Mouse (Mus musculus) heart, embryonic 15.5 days (tissue): ENCODE measurements at regions not wholly inside any gene's neighbourhood (a gene's known extent, or its start where the extent isn't known, plus 50 kb on each side); places are given as distances from the start of the nearest gene placed in this dataset.
A peak's percentile ranks its signal among the peaks of the same experiment; 100 is the strongest.
"Not testable (repeated sequence)": the region's sequence is repeated elsewhere in the genome, so short reads cannot be mapped to it uniquely, and the experiment has no call there.

ENCODE experiments used
- ATAC-seq: fragments of 200-750 bp; cut with Nextera tagmentation; replicated peaks from 2 replicates; pipeline ENCODE4 v1.8.0; 2017; ENCODE audit warnings: low read depth, moderate TSS enrichment; ENCODE audit not compliant: insufficient number of reproducible peaks, insufficient read depth, low FRiP score
- H3K27ac ChIP-seq: fragments of 300-500 bp; sonication (generic); 2 replicates; pipeline ENCODE4 v1.5.1; 2015; ENCODE audit warnings: mild to moderate bottlenecking, inconsistent platforms
- H3K27me3 ChIP-seq: fragments of 300-500 bp; sonication (generic); 2 replicates; pipeline ENCODE4 v1.6.1; 2015; ENCODE audit warnings: inconsistent platforms
- H3K36me3 ChIP-seq: fragments of 300-500 bp; sonication (generic); 2 replicates; pipeline ENCODE4 v1.6.1; 2015; ENCODE audit warnings: mild to moderate bottlenecking, inconsistent platforms
- H3K4me1 ChIP-seq: fragments of 300-500 bp; sonication (generic); replicated peaks from 2 replicates; pipeline ENCODE4 v1.6.1; 2015; ENCODE audit warnings: inconsistent platforms
- H3K4me2 ChIP-seq: fragments of 300-500 bp; sonication (generic); 2 replicates; pipeline ENCODE4 v1.6.1; 2015; ENCODE audit warnings: inconsistent platforms, mild to moderate bottlenecking, moderate library complexity
- H3K4me3 ChIP-seq: fragments of 300-500 bp; sonication (generic); 2 replicates; pipeline ENCODE4 v1.5.1; 2015; ENCODE audit warnings: mild to moderate bottlenecking, inconsistent platforms
- H3K9ac ChIP-seq: fragments of 300-500 bp; sonication (generic); 2 replicates; pipeline ENCODE4 v1.6.1; 2015; ENCODE audit warnings: mild to moderate bottlenecking, inconsistent platforms
- H3K9me3 ChIP-seq: fragments of 300-500 bp; sonication (generic); replicated peaks from 2 replicates; pipeline ENCODE4 v1.6.1; 2016; ENCODE audit warnings: inconsistent platforms
- WGBS: fragments of 180-500 bp; shearing (Covaris S2); methylation state at CpG from one replicate; pipeline ENCODE4 v1.1.7; 2015; ENCODE audit warnings: mixed read lengths; 5-methylcytosine and 5-hydroxymethylcytosine counted together

GRCm38 (mm10) chr6:102005627-102006026 is 567.3 kb downstream of the Cntn3 start:
- ATAC-seq: no peak
- Histone ChIP-seq H3K9ac (no peak overlapping the region), H3K36me3 (no peaks in the 10 kb centered on the region), H3K9me3 (no peaks in the 10 kb centered on the region), H3K27me3 (no peaks in the 10 kb centered on the region), H3K27ac (no peak overlapping the region), H3K4me3 (no peak overlapping the region), H3K4me1 (no peaks in the 10 kb centered on the region), H3K4me2 (no peak overlapping the region)
- 74% methylated on average over 3 of the region's 3 CpGs for WGBS

- H3K36me3 ChIP-seq: no peaks in the 10 kb centered on the region
- ATAC-seq: no peak
- H3K4me3 ChIP-seq: no peak overlapping the region
- no peak overlapping the region for H3K4me2 ChIP-seq
- no peak overlapping the region for H3K9ac ChIP-seq
- 68% methylated on average over 2 of the region's 2 CpGs for WGBS
- no peaks in the 10 kb centered on the region for H3K4me1 ChIP-seq
- H3K27ac ChIP-seq: no peak overlapping the region
- no peaks in the 10 kb centered on the region for H3K9me3 ChIP-seq
- no peaks in the 10 kb centered on the region for H3K27me3 ChIP-seq
Measured at GRCm38 (mm10) chr6:101998181-101998580, 574.7 kb downstream of the Cntn3 start.

DNA sequence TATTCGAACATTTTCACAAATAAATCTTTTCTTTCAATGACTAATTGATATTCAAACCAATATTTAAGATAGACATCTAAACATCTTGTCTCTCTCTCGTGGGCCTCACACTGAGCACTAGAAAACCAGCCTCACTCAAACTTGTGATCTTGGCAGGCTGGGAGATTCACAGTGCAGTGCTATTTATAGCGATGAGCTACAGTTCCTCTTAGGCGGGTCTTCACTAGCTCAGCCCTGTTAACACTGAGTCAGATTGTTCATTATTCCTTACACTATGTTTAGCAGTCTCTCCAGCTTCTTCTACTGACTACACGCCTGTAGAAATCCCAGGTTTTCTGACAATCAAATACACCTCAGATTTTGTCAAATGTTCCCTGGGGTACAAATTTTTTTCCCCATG is 575.3 kb downstream of the Cntn3 start:
- Histone ChIP-seq H3K4me3 (no peak overlapping the region), H3K4me1 (no peaks in the 10 kb centered on the region), H3K36me3 (no peaks in the 10 kb centered on the region), H3K27ac (0 out of 2 replicates have a peak overlapping the region, but pooled peaks have one; percentile 58), H3K4me2 (no peak overlapping the region), H3K9me3 (no peaks in the 10 kb centered on the region), H3K9ac (no peak overlapping the region), H3K27me3 (no peaks in the 10 kb centered on the region)
- peak; percentile 83 for ATAC-seq
- 26% methylated on average over 5 of the region's 5 CpGs for WGBS

- H3K4me3 ChIP-seq: no peak overlapping the region
- WGBS: 90% methylated on average over 2 of the region's 2 CpGs
- no peaks in the 10 kb centered on the region for H3K27me3 ChIP-seq
- no peaks in the 10 kb centered on the region for H3K9me3 ChIP-seq
- H3K36me3 ChIP-seq: no peaks in the 10 kb centered on the region
- no peak for ATAC-seq
- no peaks in the 10 kb centered on the region for H3K4me1 ChIP-seq
- H3K27ac ChIP-seq: no peak overlapping the region
- H3K4me2 ChIP-seq: no peak overlapping the region
- no peak overlapping the region for H3K9ac ChIP-seq
Measured at GRCm38 (mm10) chr6:101992815-101993214, 580.1 kb downstream of the Cntn3 start.

DNA sequence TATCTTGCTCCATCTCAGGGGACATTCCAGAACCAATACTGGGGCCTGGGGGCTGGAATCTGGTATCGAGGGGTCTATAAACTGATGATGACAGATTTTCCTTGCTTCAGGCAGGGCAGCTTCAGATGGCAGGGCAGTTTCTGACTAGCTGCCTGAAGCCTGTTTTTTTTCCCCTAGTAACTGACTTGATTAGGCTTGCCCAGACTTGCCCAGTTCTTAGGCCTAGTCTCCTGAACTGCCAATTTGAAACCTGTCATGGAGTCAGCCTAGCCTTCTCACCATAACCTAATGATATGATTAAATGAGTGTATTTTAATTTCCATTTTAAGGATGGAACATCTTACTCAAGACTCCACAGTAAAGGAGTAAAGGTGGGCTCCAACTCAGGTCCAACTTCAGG is 591.2 kb downstream of the Cntn3 start:
- Histone ChIP-seq H3K36me3 (no peaks in the 10 kb centered on the region), H3K4me3 (no peak overlapping the region), H3K27me3 (no peaks in the 10 kb centered on the region), H3K4me1 (no peaks in the 10 kb centered on the region), H3K4me2 (no peak overlapping the region), H3K9ac (no peak overlapping the region), H3K9me3 (no peaks in the 10 kb centered on the region), H3K27ac (no peak overlapping the region)
- ATAC-seq: no peak
- WGBS: 58% methylated on average over 1 of the region's 1 CpGs

GRCm38 (mm10) chr6:101979213-101979612 is 593.7 kb downstream of the Cntn3 start:
- Histone ChIP-seq H3K4me3 (no peak overlapping the region), H3K27me3 (no peaks in the 10 kb centered on the region), H3K36me3 (no peaks in the 10 kb centered on the region), H3K9ac (no peak overlapping the region), H3K27ac (no peak overlapping the region), H3K9me3 (no peaks in the 10 kb centered on the region), H3K4me1 (no peaks in the 10 kb centered on the region), H3K4me2 (no peak overlapping the region)
- ATAC-seq: no peak
- 75% methylated on average over 2 of the region's 2 CpGs for WGBS

GRCm38 (mm10) chr6:101964941-101965340 is 587.2 kb upstream of the Pdzrn3 start:
- H3K36me3 ChIP-seq: no peaks in the 10 kb centered on the region
- no peaks in the 10 kb centered on the region for H3K9me3 ChIP-seq
- ATAC-seq: no peak
- WGBS: 91% methylated on average over 2 of the region's 2 CpGs
- no peak overlapping the region for H3K9ac ChIP-seq
- H3K4me1 ChIP-seq: no peaks in the 10 kb centered on the region
- H3K4me3 ChIP-seq: no peak overlapping the region
- no peak overlapping the region for H3K4me2 ChIP-seq
- no peak overlapping the region for H3K27ac ChIP-seq
- H3K27me3 ChIP-seq: no peaks in the 10 kb centered on the region

DNA sequence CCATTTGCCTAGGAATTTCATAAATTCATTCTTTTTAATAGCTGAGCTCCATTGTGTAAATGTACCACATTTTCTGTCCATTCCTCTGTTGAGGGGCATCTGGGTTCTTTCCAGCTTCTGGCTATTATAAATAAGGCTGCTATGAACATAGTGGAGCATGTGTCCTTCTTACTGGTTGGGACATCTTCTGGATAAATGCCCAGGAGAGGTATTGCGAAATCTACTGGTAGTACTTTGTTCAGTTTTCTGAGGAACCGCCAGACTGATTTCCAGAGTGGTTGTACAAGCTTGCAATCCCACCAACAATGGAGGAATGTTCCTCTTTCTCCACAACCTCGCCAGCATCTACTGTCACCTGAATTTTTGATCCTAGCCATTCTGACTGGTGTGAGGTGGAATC is 583.8 kb upstream of the Pdzrn3 start:
- H3K36me3 ChIP-seq, H3K9me3 ChIP-seq, H3K27me3 ChIP-seq, H3K9ac ChIP-seq, ATAC-seq, H3K27ac ChIP-seq, H3K4me3 ChIP-seq, H3K4me1 ChIP-seq, H3K4me2 ChIP-seq: not testable (repeated sequence)
- 83% methylated on average over 3 of the region's 3 CpGs for WGBS

DNA sequence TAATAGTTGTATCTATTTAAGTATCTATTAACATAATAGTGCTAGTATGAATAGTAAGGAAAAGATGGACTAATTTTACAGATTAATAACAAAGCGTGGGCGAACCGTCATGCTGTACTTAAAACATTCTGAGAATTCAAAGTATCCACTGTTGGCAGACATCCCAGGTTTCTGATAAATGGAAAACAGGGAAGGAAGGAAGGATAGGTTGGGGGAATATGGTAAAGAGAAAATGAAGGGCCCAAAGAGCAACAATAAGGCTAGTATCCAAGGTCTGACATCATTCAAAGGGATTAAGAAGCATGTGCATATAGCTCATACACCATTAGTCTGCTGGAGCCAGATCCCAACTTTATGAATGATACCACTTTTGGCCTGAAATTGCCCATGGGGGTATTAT is 572.0 kb upstream of the Pdzrn3 start:
- 11% methylated on average over 3 of the region's 3 CpGs for WGBS
- no peak overlapping the region for H3K4me2 ChIP-seq
- H3K4me3 ChIP-seq: no peak overlapping the region
- no peaks in the 10 kb centered on the region for H3K36me3 ChIP-seq
- H3K27ac ChIP-seq: no peak overlapping the region
- no peaks in the 10 kb centered on the region for H3K9me3 ChIP-seq
- no peaks in the 10 kb centered on the region for H3K27me3 ChIP-seq
- no peak for ATAC-seq
- H3K9ac ChIP-seq: no peak overlapping the region
- H3K4me1 ChIP-seq: no peaks in the 10 kb centered on the region

GRCm38 (mm10) chr6:101948950-101949349 is 571.3 kb upstream of the Pdzrn3 start:
- H3K27me3 ChIP-seq: no peaks in the 10 kb centered on the region
- H3K4me3 ChIP-seq: no peak overlapping the region
- H3K4me2 ChIP-seq: no peak overlapping the region
- WGBS: 82% methylated on average over 2 of the region's 2 CpGs
- no peak for ATAC-seq
- no peaks in the 10 kb centered on the region for H3K4me1 ChIP-seq
- H3K9ac ChIP-seq: no peak overlapping the region
- H3K36me3 ChIP-seq: no peaks in the 10 kb centered on the region
- H3K27ac ChIP-seq: no peak overlapping the region
- no peaks in the 10 kb centered on the region for H3K9me3 ChIP-seq

DNA sequence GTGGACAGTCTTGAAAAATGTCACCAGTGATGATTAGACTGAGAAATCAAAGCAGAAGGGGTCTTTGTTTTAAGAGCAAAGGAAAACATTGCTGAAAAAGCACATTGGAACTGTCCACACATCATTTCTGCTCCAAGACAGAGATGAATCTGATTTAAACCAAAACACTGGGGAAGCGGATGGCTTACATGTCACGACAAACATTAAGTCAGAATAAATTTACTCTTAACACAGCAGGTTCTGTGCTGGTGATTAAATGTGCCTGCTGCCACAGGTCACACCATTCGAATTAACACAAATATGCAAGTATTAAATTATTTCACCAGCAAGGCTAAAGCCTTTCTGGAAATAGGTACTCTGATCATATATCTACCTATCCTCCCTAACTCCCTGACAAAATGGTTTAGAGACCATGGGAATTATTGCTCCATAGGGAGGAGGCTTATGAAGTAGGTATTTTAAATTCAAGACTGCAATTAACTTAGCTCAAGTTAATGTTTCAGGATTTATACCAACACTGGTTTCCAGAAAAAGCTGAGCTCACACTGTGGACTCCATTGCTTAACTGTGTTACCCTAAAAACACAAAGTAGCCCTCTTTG is 562.7 kb upstream of the Pdzrn3 start:
- ATAC-seq: no peak
- Histone ChIP-seq H3K27ac (no peak overlapping the region), H3K4me1 (no peaks in the 10 kb centered on the region), H3K9me3 (no peaks in the 10 kb centered on the region), H3K9ac (no peak overlapping the region), H3K4me2 (no peak overlapping the region), H3K36me3 (no peaks in the 10 kb centered on the region), H3K4me3 (no peak overlapping the region), H3K27me3 (no peaks in the 10 kb centered on the region)
- WGBS: 68% methylated on average over 3 of the region's 3 CpGs

DNA sequence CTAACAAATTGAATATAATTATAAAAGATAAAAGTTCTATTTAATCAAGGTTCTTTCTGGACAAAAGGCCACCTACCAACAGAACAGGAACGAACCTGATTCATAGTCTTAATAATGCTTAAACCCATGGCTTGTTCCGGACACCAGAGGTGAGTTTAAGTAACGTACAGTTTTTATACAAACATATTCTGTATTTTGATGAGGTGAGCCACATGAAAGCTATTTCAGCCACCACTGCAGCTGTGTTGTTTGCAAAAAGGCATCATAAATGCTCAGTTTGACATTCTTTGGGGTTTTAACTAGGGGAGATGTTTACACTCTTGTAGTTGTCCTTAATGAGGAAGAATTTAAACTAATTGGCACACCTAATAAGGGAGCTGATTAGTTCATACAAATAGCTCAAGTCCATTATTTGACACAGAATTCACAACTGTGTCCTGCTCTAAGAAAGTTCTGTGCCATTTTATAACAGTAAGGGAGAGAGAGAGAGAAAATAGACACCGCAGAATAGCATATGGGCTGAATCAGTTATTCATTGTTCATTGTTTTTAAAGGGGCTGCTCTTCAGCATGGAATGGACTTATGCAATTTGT is 560.8 kb upstream of the Pdzrn3 start:
- H3K36me3 ChIP-seq: no peaks in the 10 kb centered on the region
- H3K4me1 ChIP-seq: no peaks in the 10 kb centered on the region
- H3K9ac ChIP-seq: no peak overlapping the region
- H3K27ac ChIP-seq: no peak overlapping the region
- ATAC-seq: no peak
- no peak overlapping the region for H3K4me3 ChIP-seq
- H3K4me2 ChIP-seq: no peak overlapping the region
- WGBS: 82% methylated on average over 4 of the region's 4 CpGs
- no peaks in the 10 kb centered on the region for H3K27me3 ChIP-seq
- no peaks in the 10 kb centered on the region for H3K9me3 ChIP-seq
